Mouse (Mus musculus) heart, embryonic 11.5 days (tissue): ENCODE measurements around the gene Pitpnm1. TPM values are rescaled to one million over a fixed set of nuclear protein-coding genes. Genes with fewer than 3 reads are reported as not detected.

Source experiments
- ATAC-seq: fragments of 200-750 bp; cut with Nextera tagmentation; replicated peaks from 2 replicates; pipeline ENCODE4 v1.8.0; 2017; ENCODE audit warnings: moderate library complexity; ENCODE audit not compliant: insufficient number of reproducible peaks, low FRiP score, low TSS enrichment
- H3K27ac ChIP-seq: fragments of 300-500 bp; sonication (generic); 2 replicates; pipeline ENCODE4 v1.5.1; 2014; ENCODE audit warnings: mild to moderate bottlenecking, low read depth, low read length
- H3K27me3 ChIP-seq: fragments of 300-500 bp; sonication (generic); 2 replicates; pipeline ENCODE4 v1.6.1; 2014; ENCODE audit warnings: mild to moderate bottlenecking, low read length, mixed read lengths; ENCODE audit not compliant: control insufficient read depth, insufficient read depth
- H3K36me3 ChIP-seq: fragments of 300-500 bp; sonication (generic); 2 replicates; pipeline ENCODE4 v1.6.1; 2014; ENCODE audit warnings: mild to moderate bottlenecking, low read length, moderate library complexity, mixed read lengths; ENCODE audit not compliant: control insufficient read depth, insufficient read depth
- H3K4me1 ChIP-seq: fragments of 300-500 bp; sonication (generic); 2 replicates; pipeline ENCODE4 v1.6.1; 2014; ENCODE audit warnings: low read length; ENCODE audit not compliant: control insufficient read depth, insufficient read depth
- H3K4me2 ChIP-seq: fragments of 300-500 bp; sonication (generic); 2 replicates; pipeline ENCODE4 v1.6.1; 2014; ENCODE audit warnings: mild to moderate bottlenecking, moderate library complexity
- H3K4me3 ChIP-seq: fragments of 300-500 bp; sonication (generic); 2 replicates; pipeline ENCODE4 v1.5.1; 2014; ENCODE audit warnings: low read depth, low read length
- H3K9ac ChIP-seq: fragments of 300-500 bp; sonication (generic); 2 replicates; pipeline ENCODE4 v1.6.1; 2014; ENCODE audit warnings: mild to moderate bottlenecking, low read depth, low read length, moderate library complexity
- H3K9me3 ChIP-seq: fragments of 300-500 bp; sonication (generic); replicated peaks from 2 replicates; pipeline ENCODE4 v1.6.1; 2016; ENCODE audit warnings: low read length; ENCODE audit not compliant: control insufficient read depth
- whole genome bisulfite sequencing: fragments of 180-500 bp; shearing (Covaris S2); extraction: QIAGEN DNeasy Blood & Tissue Kit; methylation state at CpG from one replicate; pipeline ENCODE4 v1.1.7; 2014; ENCODE audit not compliant: insufficient replicate concordance; 5-methylcytosine and 5-hydroxymethylcytosine counted together
- polyA plus RNA-seq: library from polyadenylated mRNA; unstranded; fragments of >200 nt; fragmentation: Nextera tagmentation; extraction: Ambion mirVana; gene quantifications from 2 replicates; pipeline ENCODE4 v1.2.1, GENCODE M21; 2014

Gene Pitpnm1
- polyA plus RNA-seq, 1 experiment from 2014 or later, result 15.5 TPM

- Histone ChIP-seq H3K27ac (no peak overlapping the region), H3K4me2 (no peak overlapping the region), H3K9ac (no peak overlapping the region), H3K36me3 (peaks cover 16% of the 10 kb centered on the region; the same call in 1 of the 2 replicates), H3K27me3 (no peaks in the 10 kb centered on the region), H3K4me1 (peaks cover 7% of the 10 kb centered on the region), H3K9me3 (no peaks in the 10 kb centered on the region; the same call in 1 of the 2 replicates), H3K4me3 (no peak overlapping the region)
- WGBS, result 89% methylated on average over 22 of the region's 22 CpGs
- ATAC-seq, result no peak
Observed at GRCm38 (mm10) chr19:4150567-4151487, 51.0 kb downstream of the Pitpnm1 start.

- Histone ChIP-seq H3K27ac (no peak overlapping the region), H3K4me3 (no peak overlapping the region), H3K4me1 (peaks cover 7% of the 10 kb centered on the region), H3K9me3 (no peaks in the 10 kb centered on the region), H3K4me2 (no peak overlapping the region), H3K9ac (no peak overlapping the region), H3K36me3 (peaks cover 17% of the 10 kb centered on the region; the same call in 1 of the 2 replicates), H3K27me3 (no peaks in the 10 kb centered on the region)
- ATAC-seq, result no peak
- 70% methylated on average over 5 of the region's 5 CpGs for WGBS
Observed at GRCm38 (mm10) chr19:4151488-4151860, 51.7 kb downstream of the Pitpnm1 start.

- H3K9me3 ChIP-seq, result no peaks in the 10 kb centered on the region
- H3K36me3 ChIP-seq, result peaks cover 17% of the 10 kb centered on the region; the same call in 1 of the 2 replicates
- H3K27ac ChIP-seq, result no peak overlapping the region
- 85% methylated on average over 5 of the region's 5 CpGs for WGBS
- no peak overlapping the region for H3K9ac ChIP-seq
- no peak for ATAC-seq
- H3K4me2 ChIP-seq, result no peak overlapping the region
- H3K4me1 ChIP-seq, result peaks cover 7% of the 10 kb centered on the region
- no peaks in the 10 kb centered on the region for H3K27me3 ChIP-seq
- H3K4me3 ChIP-seq, result no peak overlapping the region
Observed at GRCm38 (mm10) chr19:4151898-4152297, 52.1 kb downstream of the Pitpnm1 start.

GRCm38 (mm10) chr19:4152445-4153231 is 52.8 kb downstream of the Pitpnm1 start:
- WGBS, result 85% methylated on average over 8 of the region's 8 CpGs
- Histone ChIP-seq H3K9ac (peak overlapping the region; percentile 34; the same call in 1 of the 2 replicates), H3K27me3 (no peaks in the 10 kb centered on the region), H3K36me3 (peaks cover 22% of the 10 kb centered on the region), H3K27ac (no peak overlapping the region), H3K4me3 (no peak overlapping the region), H3K4me2 (no peak overlapping the region), H3K4me1 (peaks cover 7% of the 10 kb centered on the region), H3K9me3 (no peaks in the 10 kb centered on the region)
- no peak for ATAC-seq

- 57% methylated on average over 11 of the region's 11 CpGs for WGBS
- H3K4me3 ChIP-seq, result no peak within 1 kb of the TSS
Observed at GRCm38 (mm10) chr19:4153232-4153654, 53.4 kb downstream of the Pitpnm1 start, which contains the start of gene Ptprcap. Gene Ptprcap (plus strand): TSS chr19:4153604.

GRCm38 (mm10) chr19:4154437-4155222 is 54.8 kb downstream of the Pitpnm1 start:
- no peak for ATAC-seq
- Histone ChIP-seq H3K27ac (no peak overlapping the region), H3K9me3 (no peaks in the 10 kb centered on the region), H3K4me2 (no peak overlapping the region), H3K4me1 (no peaks in the 10 kb centered on the region), H3K4me3 (no peak overlapping the region), H3K9ac (0 out of 2 replicates have a peak overlapping the region, but pooled peaks have one; percentile 4), H3K27me3 (no peaks in the 10 kb centered on the region), H3K36me3 (peaks cover 22% of the 10 kb centered on the region)
- 75% methylated on average over 13 of the region's 13 CpGs for WGBS

More at GRCm38 (mm10) chr19:4153232-4153654, 53.4 kb downstream of the Pitpnm1 start, which contains the start of gene Ptprcap:
- Histone ChIP-seq H3K36me3 (peaks cover 22% of the 10 kb centered on the region), H3K4me1 (peaks cover 7% of the 10 kb centered on the region), H3K9ac (peak within 1 kb of the TSS; percentile 34; the same call in 1 of the 2 replicates), H3K27me3 (no peaks in the 10 kb centered on the region), H3K9me3 (no peaks in the 10 kb centered on the region), H3K27ac (no peak within 1 kb of the TSS), H3K4me2 (no peak within 1 kb of the TSS)
- no peak for ATAC-seq

GRCm38 (mm10) chr19:4155223-4156072 is 55.6 kb downstream of the Pitpnm1 start:
- Histone ChIP-seq H3K9ac (0 out of 2 replicates have a peak overlapping the region, but pooled peaks have one; percentile 4), H3K4me1 (no peaks in the 10 kb centered on the region), H3K4me2 (no peak overlapping the region), H3K9me3 (no peaks in the 10 kb centered on the region), H3K27ac (no peak overlapping the region), H3K4me3 (no peak overlapping the region), H3K27me3 (no peaks in the 10 kb centered on the region), H3K36me3 (peaks cover 21% of the 10 kb centered on the region)
- no peak for ATAC-seq
- WGBS, result 82% methylated on average over 6 of the region's 6 CpGs
